Mouse (Mus musculus) heart, postnatal 0 days (tissue): Measurements from ENCODE around the gene Trim29. TPM values are rescaled to one million over a fixed set of nuclear protein-coding genes. Genes with fewer than 3 reads are reported as not detected.

Experiments used
- ATAC-seq: fragments of 200-750 bp; cut with Nextera tagmentation; 2 replicates; pipeline ENCODE4 v1.8.0; 2017; ENCODE audit warnings: low read depth, moderate number of reproducible peaks, moderate library complexity; ENCODE audit not compliant: insufficient read depth
- DNase-seq: peaks from one replicate; pipeline ENCODE4 v3.0.0-alpha.2; 2016; ENCODE audit warnings: low spot score
- H3K27ac ChIP-seq: fragments of 300-500 bp; sonication (generic); 2 replicates; pipeline ENCODE4 v1.5.1; 2014; ENCODE audit warnings: low read depth, mild to moderate bottlenecking
- H3K27me3 ChIP-seq: fragments of 300-500 bp; sonication (generic); 2 replicates; pipeline ENCODE4 v1.6.1; 2014; ENCODE audit warnings: low read length, mixed read lengths; ENCODE audit not compliant: control insufficient read depth, insufficient read depth
- H3K36me3 ChIP-seq: fragments of 300-500 bp; sonication (generic); replicated peaks from 2 replicates; pipeline ENCODE4 v1.6.1; 2014; ENCODE audit warnings: low read length, mixed read lengths; ENCODE audit not compliant: control insufficient read depth, insufficient read depth
- H3K4me1 ChIP-seq: fragments of 300-500 bp; sonication (generic); 2 replicates; pipeline ENCODE4 v1.6.1; 2014; ENCODE audit warnings: antibody characterized with exemption; ENCODE audit not compliant: control insufficient read depth, insufficient read depth
- H3K4me2 ChIP-seq: fragments of 300-500 bp; sonication (generic); 2 replicates; pipeline ENCODE4 v1.6.1; 2014; ENCODE audit warnings: low read depth, mild to moderate bottlenecking, low read length, moderate library complexity
- H3K4me3 ChIP-seq: fragments of 300-500 bp; sonication (generic); 2 replicates; pipeline ENCODE4 v1.5.1; 2014; ENCODE audit warnings: low read depth, low read length
- H3K9ac ChIP-seq: fragments of 300-500 bp; sonication (generic); replicated peaks from 2 replicates; pipeline ENCODE4 v1.6.1; 2014; ENCODE audit warnings: low read depth, low read length, mixed read lengths
- H3K9me3 ChIP-seq: fragments of 300-500 bp; sonication (generic); replicated peaks from 2 replicates; pipeline ENCODE4 v1.6.1; 2016; ENCODE audit warnings: low read length; ENCODE audit not compliant: control insufficient read depth
- CTCF ChIP-seq: IDR thresholded peaks from 2 replicates; pipeline ENCODE4 v1.5.1; 2016; ENCODE audit warnings: antibody characterized with exemption, control low read depth, low read depth
- EP300 ChIP-seq: IDR thresholded peaks from 2 replicates; pipeline ENCODE4 v1.6.1; 2016; ENCODE audit warnings: antibody characterized with exemption, low read depth
- WGBS: fragments of 180-500 bp; shearing (Covaris S2); extraction: QIAGEN DNeasy Blood & Tissue Kit; methylation state at CpG from one replicate; pipeline ENCODE4 v1.1.7; 2014; 5-methylcytosine and 5-hydroxymethylcytosine counted together
- polyA plus RNA-seq: library from polyadenylated mRNA; unstranded; fragments of >200 nt; fragmentation: Nextera tagmentation; extraction: Ambion mirVana; gene quantifications from 2 replicates; pipeline ENCODE4 v1.2.1, GENCODE M21; 2015
- total RNA-seq: library from RNA; depleted of rRNA; stranded (reverse); fragments of >200 nt; gene quantifications from 2 replicates; pipeline ENCODE4 v1.2.3, GENCODE M21; 2014; ENCODE audit warnings: low replicate concordance

Gene Trim29
- total and polyA plus RNA-seq, 2 experiments from 2014 or later: 0.14 to 4.2 TPM

- Histone ChIP-seq H3K4me1 (no peaks in the 10 kb centered on the region), H3K4me3 (no peak overlapping the region), H3K9ac (no peak overlapping the region), H3K27ac (no peak overlapping the region), H3K4me2 (no peak overlapping the region), H3K27me3 (no peaks in the 10 kb centered on the region), H3K9me3 (no peaks in the 10 kb centered on the region), H3K36me3 (no peaks in the 10 kb centered on the region)
- TF ChIP-seq EP300: no peak
- no peak for DNase-seq
- 35% methylated on average over 4 of the region's 4 CpGs for WGBS
- ATAC-seq: no peak
Measured at GRCm38 (mm10) chr9:43337636-43338035, 27.0 kb downstream of the Trim29 start.

GRCm38 (mm10) chr9:43338067-43338466 is 27.4 kb downstream of the Trim29 start:
- H3K4me1 ChIP-seq: no peaks in the 10 kb centered on the region

GRCm38 (mm10) chr9:43339614-43340020 is 29.0 kb downstream of the Trim29 start:
- Histone ChIP-seq H3K36me3 (no peaks in the 10 kb centered on the region), H3K4me2 (no peak overlapping the region), H3K9ac (no peak overlapping the region), H3K27me3 (no peaks in the 10 kb centered on the region), H3K9me3 (no peaks in the 10 kb centered on the region), H3K4me1 (no peaks in the 10 kb centered on the region), H3K27ac (no peak overlapping the region), H3K4me3 (no peak overlapping the region)
- ATAC-seq: no peak
- TF ChIP-seq EP300 (no peak), CTCF (peak; percentile 72)
- 0% methylated on average over 2 of the region's 2 CpGs for WGBS
- no peak for DNase-seq

More at GRCm38 (mm10) chr9:43338067-43338466, 27.4 kb downstream of the Trim29 start:
- Histone ChIP-seq H3K9ac (no peak overlapping the region), H3K9me3 (no peaks in the 10 kb centered on the region), H3K27me3 (no peaks in the 10 kb centered on the region), H3K4me3 (no peak overlapping the region), H3K36me3 (no peaks in the 10 kb centered on the region), H3K4me2 (no peak overlapping the region), H3K27ac (no peak overlapping the region)
- TF ChIP-seq CTCF (no peak), EP300 (no peak)
- 63% methylated on average over 5 of the region's 5 CpGs for WGBS
- DNase-seq (no peak), ATAC-seq (no peak)

DNA sequence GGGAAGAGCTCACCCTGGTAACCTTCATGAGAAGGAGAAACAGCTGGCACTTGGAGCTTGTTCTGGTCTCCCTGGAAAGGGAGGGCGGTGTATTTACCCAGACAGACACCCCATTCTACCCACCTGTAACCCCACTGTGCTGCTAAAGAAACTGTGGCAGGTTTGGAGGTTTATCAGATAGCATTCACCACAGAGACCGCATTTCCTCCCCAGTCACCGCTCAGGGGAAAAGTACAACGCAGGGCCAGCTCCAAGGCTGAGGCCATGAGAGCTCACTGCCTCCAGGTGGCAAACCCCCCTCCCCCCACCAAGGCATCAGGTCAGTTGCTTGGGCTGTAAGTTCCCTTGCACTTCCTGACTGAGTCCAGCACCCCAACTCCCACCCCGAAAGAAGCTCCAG is 39.4 kb downstream of the Trim29 start:
- H3K27me3 ChIP-seq: peaks cover 6% of the 10 kb centered on the region; the same call in 1 of the 2 replicates
- H3K9me3 ChIP-seq: no peaks in the 10 kb centered on the region
- no peak overlapping the region for H3K9ac ChIP-seq
- H3K4me3 ChIP-seq: no peak overlapping the region
- no peaks in the 10 kb centered on the region for H3K36me3 ChIP-seq
- ATAC-seq (no peak), DNase-seq (no peak)
- no peak for TF ChIP-seq EP300
- TF ChIP-seq CTCF: no peak
- H3K27ac ChIP-seq: no peak overlapping the region
- 17% methylated on average over 5 of the region's 5 CpGs for WGBS
- H3K4me2 ChIP-seq: no peak overlapping the region
- H3K4me1 ChIP-seq: no peaks in the 10 kb centered on the region

- Histone ChIP-seq H3K36me3 (no peaks in the 10 kb centered on the region), H3K4me2 (no peak overlapping the region), H3K27ac (no peak overlapping the region), H3K4me3 (no peak overlapping the region), H3K4me1 (no peaks in the 10 kb centered on the region), H3K27me3 (peaks cover 8% of the 10 kb centered on the region), H3K9me3 (no peaks in the 10 kb centered on the region), H3K9ac (no peak overlapping the region)
- ATAC-seq (no peak), DNase-seq (no peak)
- no peak for TF ChIP-seq EP300
- TF ChIP-seq CTCF: no peak
- 66% methylated on average over 13 of the region's 13 CpGs for WGBS
Measured at GRCm38 (mm10) chr9:43351015-43351414, 40.4 kb downstream of the Trim29 start.

GRCm38 (mm10) chr9:43357011-43357410 is 46.4 kb downstream of the Trim29 start:
- DNase-seq (no peak), ATAC-seq (no peak)
- Histone ChIP-seq H3K27ac (no peak overlapping the region), H3K4me2 (no peak overlapping the region), H3K9ac (no peak overlapping the region), H3K4me3 (no peak overlapping the region), H3K36me3 (no peaks in the 10 kb centered on the region), H3K4me1 (no peaks in the 10 kb centered on the region), H3K9me3 (no peaks in the 10 kb centered on the region), H3K27me3 (peaks cover 6% of the 10 kb centered on the region)
- no peak for TF ChIP-seq EP300
- no peak for TF ChIP-seq CTCF
